Mouse (Mus musculus) stomach, postnatal 0 days (tissue): ENCODE data around the gene Gpr182. TPM values are rescaled to one million over a fixed set of nuclear protein-coding genes. Genes with fewer than 3 reads are reported as not detected.
"Not testable (repeated sequence)": the region's sequence is repeated elsewhere in the genome, so short reads cannot be mapped to it uniquely, and the experiment has no call there.

ENCODE experiments used
- ATAC-seq: fragments of 200-750 bp; cut with Nextera tagmentation; 2 replicates; pipeline ENCODE4 v1.8.0; 2017; ENCODE audit not compliant: low FRiP score, low TSS enrichment
- DNase-seq: peaks from one replicate; pipeline ENCODE4 v3.0.0-alpha.2; 2016; ENCODE audit warnings: low spot score
- H3K27ac ChIP-seq: fragments of 300-500 bp; sonication (generic); replicated peaks from 2 replicates; pipeline ENCODE4 v1.5.1; 2014; ENCODE audit warnings: mild to moderate bottlenecking, control low read depth
- H3K27me3 ChIP-seq: fragments of 300-500 bp; sonication (generic); 2 replicates; pipeline ENCODE4 v1.6.1; 2014; ENCODE audit warnings: low read length; ENCODE audit not compliant: control insufficient read depth, insufficient read depth
- H3K36me3 ChIP-seq: fragments of 300-500 bp; sonication (generic); 2 replicates; pipeline ENCODE4 v1.6.1; 2014; ENCODE audit warnings: low read length, mixed read lengths; ENCODE audit not compliant: control insufficient read depth, insufficient read depth
- H3K4me1 ChIP-seq: fragments of 300-500 bp; sonication (generic); replicated peaks from 2 replicates; pipeline ENCODE4 v1.6.1; 2014; ENCODE audit warnings: antibody characterized with exemption; ENCODE audit not compliant: control insufficient read depth, insufficient read depth
- H3K4me2 ChIP-seq: fragments of 300-500 bp; sonication (generic); replicated peaks from 2 replicates; pipeline ENCODE4 v1.6.1; 2014; ENCODE audit warnings: low read depth, mild to moderate bottlenecking, control low read depth, moderate library complexity
- H3K4me3 ChIP-seq: fragments of 300-500 bp; sonication (generic); 2 replicates; pipeline ENCODE4 v1.5.1; 2014; ENCODE audit warnings: low read depth, low read length, control low read depth
- H3K9ac ChIP-seq: fragments of 300-500 bp; sonication (generic); 2 replicates; pipeline ENCODE4 v1.6.1; 2014; ENCODE audit warnings: mild to moderate bottlenecking, low read length, control low read depth, mixed read lengths
- H3K9me3 ChIP-seq: fragments of 300-500 bp; sonication (generic); 2 replicates; pipeline ENCODE4 v1.6.1; 2016; ENCODE audit warnings: low read length; ENCODE audit not compliant: control insufficient read depth
- CTCF ChIP-seq: IDR thresholded peaks from 2 replicates; pipeline ENCODE4 v1.5.1; 2016; ENCODE audit warnings: antibody characterized with exemption, low read depth, mild to moderate bottlenecking, moderate library complexity
- EP300 ChIP-seq: optimal IDR thresholded peaks from 2 replicates; pipeline ENCODE3; 2016; ENCODE audit warnings: antibody characterized with exemption
- WGBS: fragments of 180-500 bp; shearing (Covaris S2); extraction: QIAGEN DNeasy Blood & Tissue Kit; methylation state at CpG from one replicate; pipeline ENCODE4 v1.1.7; 2014; 5-methylcytosine and 5-hydroxymethylcytosine counted together
- polyA plus RNA-seq: library from polyadenylated mRNA; unstranded; fragments of >200 nt; fragmentation: Nextera tagmentation; extraction: Ambion mirVana; gene quantifications from 2 replicates; pipeline ENCODE4 v1.2.1, GENCODE M21; 2015

The Gpr182 gene
- polyA plus RNA-seq: 0.77 and 0.92 TPM in 2 replicates

DNA sequence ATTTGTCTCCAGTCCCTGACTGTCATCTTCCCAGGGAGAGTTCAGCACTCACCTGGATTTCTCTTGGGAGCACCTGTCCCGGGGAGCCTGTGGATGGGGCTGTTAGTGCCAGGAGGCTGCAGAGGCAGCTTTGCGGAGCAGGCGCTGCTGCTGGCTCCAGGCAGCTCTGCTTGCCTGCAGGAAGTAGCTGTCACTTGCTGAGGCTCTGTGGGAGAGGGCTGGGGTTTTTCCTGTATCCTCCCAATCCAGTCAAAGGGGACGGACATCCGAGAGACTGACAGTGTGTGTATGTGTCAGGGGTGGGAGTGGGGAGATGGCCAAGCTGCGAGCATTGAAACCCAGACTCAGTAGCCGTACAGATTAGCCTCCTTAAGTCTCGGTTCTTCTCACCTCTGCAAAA is at the start of gene Gpr182:
Gene Gpr182 (minus strand): TSS at position 185 of the 400 bp plus-strand sequence.
- Histone ChIP-seq H3K9me3 (no peaks in the 10 kb centered on the region), H3K4me3 (no peak within 1 kb of the TSS), H3K4me2 (no peak within 1 kb of the TSS), H3K27ac (no peak within 1 kb of the TSS), H3K4me1 (no peaks in the 10 kb centered on the region), H3K36me3 (0 out of 2 replicates have a peak, but pooled peaks cover 3% of the 10 kb centered on the region), H3K27me3 (no peaks in the 10 kb centered on the region), H3K9ac (no peak within 1 kb of the TSS)
- ATAC-seq (no peak), DNase-seq (no peak)
- WGBS: 55% methylated on average over 8 of the region's 8 CpGs
- TF ChIP-seq EP300: no peak
- no peak for TF ChIP-seq CTCF

DNA sequence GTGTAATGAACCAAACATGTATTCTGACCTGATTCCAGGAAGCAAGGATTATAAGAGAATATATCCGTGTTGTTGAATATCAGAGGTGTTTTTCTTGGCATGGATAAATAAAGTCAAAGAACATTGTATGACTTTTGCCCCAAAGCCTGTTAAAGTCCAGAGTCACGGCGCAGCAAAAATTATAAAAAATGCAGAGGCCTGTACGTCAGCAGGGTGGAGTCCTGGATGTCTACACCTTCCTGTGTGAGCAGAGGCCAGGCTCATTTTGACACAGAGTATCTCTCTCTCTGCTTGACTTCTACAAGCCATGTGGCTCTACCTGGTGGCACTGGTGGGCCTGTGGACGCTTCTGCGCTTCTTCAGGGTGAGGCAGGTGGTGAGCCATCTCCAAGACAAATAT is 49.4 kb upstream of the Gpr182 start, which contains the start of gene Rdh16:
Gene Rdh16 (plus strand): TSS at position 262 of the 400 bp plus-strand sequence.
- Histone ChIP-seq H3K27ac (no peak within 1 kb of the TSS), H3K9me3 (no peaks in the 10 kb centered on the region), H3K4me2 (no peak within 1 kb of the TSS), H3K9ac (no peak within 1 kb of the TSS), H3K36me3 (no peaks in the 10 kb centered on the region), H3K4me3 (no peak within 1 kb of the TSS), H3K4me1 (no peaks in the 10 kb centered on the region), H3K27me3 (no peaks in the 10 kb centered on the region)
- no peak for TF ChIP-seq CTCF
- TF ChIP-seq EP300: no peak
- WGBS: 80% methylated on average over 6 of the region's 6 CpGs
- ATAC-seq: peak; percentile 57; the same call in 1 of the 2 replicates
- DNase-seq: no peak

DNA sequence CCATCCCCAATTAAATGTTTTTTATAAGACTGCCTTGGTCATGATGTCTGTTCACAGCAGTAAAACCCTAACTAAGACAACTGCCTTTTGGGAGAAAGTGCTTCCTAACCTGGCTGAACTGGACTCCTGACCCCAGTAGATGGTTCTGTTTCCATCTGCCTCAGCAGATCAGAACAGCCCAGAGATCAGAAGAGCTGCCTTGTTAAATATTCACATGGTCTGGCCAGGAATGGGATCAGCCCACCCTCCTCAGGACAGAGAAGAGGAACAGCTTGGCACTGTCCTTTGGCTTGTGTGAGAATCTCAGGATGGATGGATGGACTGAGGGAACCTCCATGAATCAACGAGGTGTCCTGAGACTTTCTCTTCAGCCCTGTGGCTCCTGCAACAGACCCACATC is 47.8 kb upstream of the Gpr182 start:
- ATAC-seq: no peak
- no peaks in the 10 kb centered on the region for H3K9me3 ChIP-seq
- TF ChIP-seq CTCF (no peak), EP300 (no peak)

DNA sequence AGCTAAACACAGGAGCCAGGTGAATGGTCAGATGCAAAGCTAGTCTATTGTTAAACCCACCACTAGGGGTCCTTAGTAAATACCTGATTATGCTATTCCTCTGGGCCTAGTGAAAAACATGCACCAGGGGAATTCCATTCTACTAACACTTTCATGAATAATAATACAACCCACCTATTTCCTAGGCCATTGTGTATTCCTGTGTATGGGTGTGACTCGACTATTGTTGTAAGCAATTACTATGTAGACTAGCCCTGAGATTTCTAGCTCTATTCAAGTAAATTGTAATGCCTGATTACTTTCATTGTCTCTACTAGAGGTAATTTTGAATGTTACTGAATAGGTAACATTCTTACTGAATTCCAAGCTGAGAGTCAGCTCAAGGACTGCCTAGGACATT is 33.9 kb upstream of the Gpr182 start:
- not testable (repeated sequence) for H3K9me3 ChIP-seq, DNase-seq, H3K9ac ChIP-seq, ATAC-seq, H3K4me2 ChIP-seq, H3K27ac ChIP-seq, H3K27me3 ChIP-seq, H3K36me3 ChIP-seq, H3K4me3 ChIP-seq, H3K4me1 ChIP-seq
- 83% methylated on average over 1 of the region's 1 CpGs for WGBS

More for the DNA sequence above, 47.8 kb upstream of the Gpr182 start:
- Histone ChIP-seq H3K4me3 (no peak overlapping the region), H3K36me3 (no peaks in the 10 kb centered on the region), H3K9ac (no peak overlapping the region), H3K27me3 (no peaks in the 10 kb centered on the region), H3K27ac (no peak overlapping the region), H3K4me2 (no peak overlapping the region), H3K4me1 (no peaks in the 10 kb centered on the region)
- no peak for DNase-seq
- WGBS: 77% methylated on average over 1 of the region's 1 CpGs

DNA sequence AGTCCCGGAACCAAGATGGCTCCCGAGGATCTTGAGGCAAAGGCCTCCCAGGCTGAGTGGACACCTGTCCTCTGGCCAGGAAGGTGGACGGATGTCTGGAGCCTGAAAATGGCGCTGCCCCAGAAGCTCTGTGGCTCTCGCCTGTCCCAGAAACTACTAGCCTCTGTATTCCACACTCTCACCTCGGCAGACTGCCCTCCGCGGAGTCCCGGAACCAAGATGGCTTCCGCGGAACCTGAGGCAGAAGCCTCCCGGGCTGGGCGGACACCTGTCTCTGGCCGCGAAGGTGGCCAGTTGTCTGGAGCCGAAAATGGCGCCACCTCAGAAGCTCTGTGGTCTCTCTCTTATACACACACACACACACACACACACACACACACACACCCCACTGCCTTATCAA is 30.8 kb upstream of the Gpr182 start:
- H3K4me3 ChIP-seq, H3K36me3 ChIP-seq, DNase-seq, H3K9me3 ChIP-seq, ATAC-seq, H3K27me3 ChIP-seq, H3K9ac ChIP-seq, H3K27ac ChIP-seq, H3K4me1 ChIP-seq, H3K4me2 ChIP-seq: not testable (repeated sequence)
- 94% methylated on average over 17 of the region's 17 CpGs for WGBS

DNA sequence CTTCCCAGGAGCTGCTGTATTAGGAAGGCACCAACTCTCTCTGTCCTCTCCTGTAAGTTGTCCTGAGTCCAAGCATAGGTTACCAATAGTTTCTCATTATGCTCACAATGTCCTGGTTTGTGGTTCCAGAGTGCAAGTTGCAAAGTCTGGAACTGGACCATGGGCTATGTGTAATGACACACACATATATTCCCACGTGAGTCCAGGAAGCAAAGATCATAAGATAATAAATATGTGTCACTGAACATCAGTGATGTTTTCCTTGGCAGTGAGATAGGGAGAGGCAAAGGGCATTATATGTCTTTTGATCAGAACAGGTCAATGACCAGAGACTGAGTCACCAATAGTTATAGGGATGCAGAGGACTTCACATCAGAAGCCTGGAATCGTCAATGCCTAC is 24.5 kb upstream of the Gpr182 start, which contains the start of gene Rdh9:
Gene Rdh9 (plus strand): TSS at position 376 of the 400 bp plus-strand sequence.
- no peaks in the 10 kb centered on the region for H3K9me3 ChIP-seq
- WGBS: 72% methylated on average over 2 of the region's 2 CpGs
- DNase-seq (no peak), ATAC-seq (peak; percentile 73)
- no peak within 1 kb of the TSS for H3K4me2 ChIP-seq
- H3K4me1 ChIP-seq: no peaks in the 10 kb centered on the region
- H3K4me3 ChIP-seq: no peak within 1 kb of the TSS
- H3K27ac ChIP-seq: no peak within 1 kb of the TSS
- H3K36me3 ChIP-seq: no peaks in the 10 kb centered on the region
- no peak for TF ChIP-seq CTCF
- TF ChIP-seq EP300: no peak
- H3K27me3 ChIP-seq: no peaks in the 10 kb centered on the region
- no peak within 1 kb of the TSS for H3K9ac ChIP-seq
